Mouse (Mus musculus): ENCODE measurements around the gene Lrrc8d. TPM values are rescaled to one million over a fixed set of nuclear protein-coding genes. Genes with fewer than 3 reads are reported as not detected.
A peak's percentile ranks its signal among the peaks of the same experiment; 100 is the strongest.

Lrrc8d gene
- polyA plus RNA-seq, 1 experiment from 2014 or later = 8.3 TPM

DNA sequence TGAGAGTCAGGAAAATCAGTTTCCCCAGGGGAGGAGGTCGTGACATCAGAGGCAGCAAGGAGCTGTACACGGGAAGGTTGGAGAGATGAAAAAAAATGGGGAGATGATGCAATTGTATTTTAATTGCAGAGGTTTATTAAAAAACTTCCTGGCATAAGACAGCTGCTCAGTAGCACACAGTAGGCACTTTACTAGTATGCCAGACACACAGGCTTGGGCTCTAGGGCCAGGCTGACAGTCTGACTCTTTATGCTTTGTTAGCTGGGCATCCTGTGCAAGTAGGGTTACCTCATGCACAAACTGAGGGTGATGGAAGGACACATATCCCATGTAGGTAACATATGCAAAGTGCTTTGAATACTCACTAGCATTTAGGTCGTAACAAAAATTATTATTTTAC, 171.4 kb downstream of the Lrrc8d start:
- Histone ChIP-seq H3K9me3 (replicated peaks; ENCODE audit: control insufficient read depth, low read length) (no peaks in the 10 kb centered on the region), H3K36me3 (ENCODE audit: control insufficient read depth, insufficient read depth, low read length) (no peaks in the 10 kb centered on the region), H3K9ac (ENCODE audit: low read depth, low read length) (no peak overlapping the region), H3K4me3 (ENCODE audit: low read depth, low read length) (no peak overlapping the region), H3K27ac (ENCODE audit: low read depth, low read length) (no peak overlapping the region), H3K4me2 (no peak overlapping the region), H3K27me3 (ENCODE audit: control insufficient read depth, insufficient read depth, low read length) (0 out of 2 replicates have a peak, but pooled peaks cover 2% of the 10 kb centered on the region), H3K4me1 (ENCODE audit: control insufficient read depth, insufficient read depth, low read length) (peaks cover 4% of the 10 kb centered on the region; the same call in 1 of the 2 replicates)
- ATAC-seq (replicated peaks; ENCODE audit: insufficient number of reproducible peaks, low FRiP score, low TSS enrichment) = no peak
- 67% methylated on average over 3 of the region's 3 CpGs for WGBS (ENCODE audit: insufficient replicate concordance)

DNA sequence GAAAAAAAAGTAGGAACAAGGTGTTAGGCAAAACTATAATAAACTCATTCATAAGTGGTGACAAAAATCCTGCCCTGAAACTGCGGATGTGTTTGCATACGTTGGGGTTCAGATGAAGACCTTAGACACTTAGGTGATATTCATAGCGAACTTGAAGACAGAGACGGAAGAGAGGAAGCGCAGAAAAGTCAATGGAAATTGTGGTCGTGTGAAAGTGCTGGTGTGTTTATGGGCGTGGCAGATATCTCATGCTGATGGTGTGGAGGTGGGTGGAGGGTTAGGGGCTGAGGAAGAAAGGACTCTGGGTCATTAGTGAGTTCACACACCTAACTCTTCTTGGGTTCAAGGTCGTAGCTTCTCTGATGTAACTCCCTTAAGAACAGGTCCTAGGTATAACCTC, 172.4 kb downstream of the Lrrc8d start:
- H3K9me3 ChIP-seq (replicated peaks; ENCODE audit: control insufficient read depth, low read length) = no peaks in the 10 kb centered on the region
- no peak overlapping the region for H3K4me3 ChIP-seq (ENCODE audit: low read depth, low read length)
- 0 out of 2 replicates have a peak, but pooled peaks cover 2% of the 10 kb centered on the region for H3K27me3 ChIP-seq (ENCODE audit: control insufficient read depth, insufficient read depth, low read length)
- no peak overlapping the region for H3K9ac ChIP-seq (ENCODE audit: low read depth, low read length)
- H3K27ac ChIP-seq (ENCODE audit: low read depth, low read length) = no peak overlapping the region
- peaks cover 4% of the 10 kb centered on the region; the same call in 1 of the 2 replicates for H3K4me1 ChIP-seq (ENCODE audit: control insufficient read depth, insufficient read depth, low read length)
- no peak overlapping the region for H3K4me2 ChIP-seq
- WGBS (ENCODE audit: insufficient replicate concordance) = 78% methylated on average over 8 of the region's 8 CpGs
- H3K36me3 ChIP-seq (ENCODE audit: control insufficient read depth, insufficient read depth, low read length) = no peaks in the 10 kb centered on the region
- ATAC-seq (replicated peaks; ENCODE audit: insufficient number of reproducible peaks, low FRiP score, low TSS enrichment) = no peak

DNA sequence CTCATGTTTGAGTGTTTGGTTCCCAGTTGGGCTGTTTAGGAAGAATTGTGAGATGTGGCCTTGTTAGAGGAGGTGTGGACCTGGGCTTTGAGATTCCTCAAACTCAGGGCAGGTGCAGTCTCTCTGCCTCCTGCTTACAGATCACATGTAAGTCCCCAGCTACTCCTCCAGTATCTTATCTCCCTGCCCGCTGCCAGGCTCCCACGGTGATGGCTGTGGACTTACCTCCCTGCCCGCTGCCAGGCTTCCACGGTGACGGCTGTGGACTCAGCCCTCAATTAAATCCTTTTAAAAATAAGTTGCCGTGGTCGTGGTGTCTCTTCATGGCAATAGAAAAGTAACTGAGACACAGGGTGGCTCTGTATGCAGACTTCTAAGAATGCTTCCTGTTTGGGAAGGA, 173.1 kb downstream of the Lrrc8d start:
- no peak for ATAC-seq (replicated peaks; ENCODE audit: insufficient number of reproducible peaks, low FRiP score, low TSS enrichment)
- H3K4me1 ChIP-seq (ENCODE audit: control insufficient read depth, insufficient read depth, low read length) = peaks cover 2% of the 10 kb centered on the region
- 0 out of 2 replicates have a peak overlapping the region, but pooled peaks have one; percentile 5 for H3K9ac ChIP-seq (ENCODE audit: low read depth, low read length)
- H3K27me3 ChIP-seq (ENCODE audit: control insufficient read depth, insufficient read depth, low read length) = 0 out of 2 replicates have a peak, but pooled peaks cover 2% of the 10 kb centered on the region
- no peaks in the 10 kb centered on the region for H3K9me3 ChIP-seq (replicated peaks; ENCODE audit: control insufficient read depth, low read length)
- no peaks in the 10 kb centered on the region for H3K36me3 ChIP-seq (ENCODE audit: control insufficient read depth, insufficient read depth, low read length)
- H3K4me3 ChIP-seq (ENCODE audit: low read depth, low read length) = no peak overlapping the region
- WGBS (ENCODE audit: insufficient replicate concordance) = 48% methylated on average over 7 of the region's 7 CpGs
- H3K4me2 ChIP-seq = no peak overlapping the region
- H3K27ac ChIP-seq (ENCODE audit: low read depth, low read length) = no peak overlapping the region

DNA sequence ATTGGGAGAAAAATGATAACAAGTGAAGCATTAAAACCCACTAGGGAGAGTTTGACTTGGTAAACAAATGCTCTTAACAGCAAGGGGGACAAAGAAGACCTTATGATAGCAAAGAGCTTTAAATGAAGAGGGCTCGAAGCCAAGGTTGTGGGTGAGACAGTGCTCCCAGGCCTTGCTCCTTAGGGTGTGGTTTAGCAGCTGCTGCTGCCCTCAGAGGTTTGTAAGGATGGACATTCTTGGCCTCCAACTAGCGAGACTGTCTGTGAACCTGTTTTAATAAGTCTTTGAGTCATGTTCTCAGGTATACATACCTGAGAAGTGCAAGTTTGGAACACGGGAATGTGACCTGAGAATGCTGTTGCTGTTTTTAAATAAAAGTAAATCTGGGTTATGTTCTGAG, 174.0 kb downstream of the Lrrc8d start:
- H3K4me2 ChIP-seq = no peak overlapping the region
- no peak overlapping the region for H3K9ac ChIP-seq (ENCODE audit: low read depth, low read length)
- H3K36me3 ChIP-seq (ENCODE audit: control insufficient read depth, insufficient read depth, low read length) = no peaks in the 10 kb centered on the region
- WGBS (ENCODE audit: insufficient replicate concordance) = 74% methylated on average over 3 of the region's 3 CpGs
- ATAC-seq (replicated peaks; ENCODE audit: insufficient number of reproducible peaks, low FRiP score, low TSS enrichment) = no peak
- H3K9me3 ChIP-seq (replicated peaks; ENCODE audit: control insufficient read depth, low read length) = no peaks in the 10 kb centered on the region
- H3K27me3 ChIP-seq (ENCODE audit: control insufficient read depth, insufficient read depth, low read length) = 0 out of 2 replicates have a peak, but pooled peaks cover 2% of the 10 kb centered on the region
- peaks cover 9% of the 10 kb centered on the region for H3K4me1 ChIP-seq (ENCODE audit: control insufficient read depth, insufficient read depth, low read length)
- no peak overlapping the region for H3K4me3 ChIP-seq (ENCODE audit: low read depth, low read length)
- H3K27ac ChIP-seq (ENCODE audit: low read depth, low read length) = no peak overlapping the region

DNA sequence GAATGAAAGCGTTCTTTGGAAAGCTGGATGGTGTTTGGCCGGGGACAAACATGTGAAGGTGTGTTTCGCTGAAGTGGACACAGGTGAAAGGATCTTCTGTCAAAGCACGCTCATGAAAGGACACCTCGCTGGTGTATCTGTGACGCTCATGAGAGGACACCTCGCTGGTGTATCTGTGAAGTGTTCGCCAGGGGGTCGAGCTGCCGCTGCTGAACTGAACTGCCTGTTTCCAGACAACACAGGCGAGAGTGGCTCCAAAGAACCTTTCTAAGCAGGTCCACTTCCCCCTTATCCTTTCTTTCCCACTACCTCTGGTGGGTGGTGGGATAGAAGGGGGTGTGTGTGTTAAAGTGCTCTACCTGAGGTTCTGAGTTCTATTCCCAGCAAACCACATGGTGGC, 174.7 kb downstream of the Lrrc8d start:
- Histone ChIP-seq H3K27ac (ENCODE audit: low read depth, low read length) (no peak overlapping the region), H3K9ac (ENCODE audit: low read depth, low read length) (no peak overlapping the region), H3K9me3 (replicated peaks; ENCODE audit: control insufficient read depth, low read length) (no peaks in the 10 kb centered on the region), H3K4me2 (no peak overlapping the region), H3K4me1 (ENCODE audit: control insufficient read depth, insufficient read depth, low read length) (peaks cover 9% of the 10 kb centered on the region), H3K4me3 (ENCODE audit: low read depth, low read length) (no peak overlapping the region), H3K36me3 (ENCODE audit: control insufficient read depth, insufficient read depth, low read length) (no peaks in the 10 kb centered on the region), H3K27me3 (ENCODE audit: control insufficient read depth, insufficient read depth, low read length) (0 out of 2 replicates have a peak, but pooled peaks cover 2% of the 10 kb centered on the region)
- 91% methylated on average over 11 of the region's 11 CpGs for WGBS (ENCODE audit: insufficient replicate concordance)
- no peak for ATAC-seq (replicated peaks; ENCODE audit: insufficient number of reproducible peaks, low FRiP score, low TSS enrichment)

DNA sequence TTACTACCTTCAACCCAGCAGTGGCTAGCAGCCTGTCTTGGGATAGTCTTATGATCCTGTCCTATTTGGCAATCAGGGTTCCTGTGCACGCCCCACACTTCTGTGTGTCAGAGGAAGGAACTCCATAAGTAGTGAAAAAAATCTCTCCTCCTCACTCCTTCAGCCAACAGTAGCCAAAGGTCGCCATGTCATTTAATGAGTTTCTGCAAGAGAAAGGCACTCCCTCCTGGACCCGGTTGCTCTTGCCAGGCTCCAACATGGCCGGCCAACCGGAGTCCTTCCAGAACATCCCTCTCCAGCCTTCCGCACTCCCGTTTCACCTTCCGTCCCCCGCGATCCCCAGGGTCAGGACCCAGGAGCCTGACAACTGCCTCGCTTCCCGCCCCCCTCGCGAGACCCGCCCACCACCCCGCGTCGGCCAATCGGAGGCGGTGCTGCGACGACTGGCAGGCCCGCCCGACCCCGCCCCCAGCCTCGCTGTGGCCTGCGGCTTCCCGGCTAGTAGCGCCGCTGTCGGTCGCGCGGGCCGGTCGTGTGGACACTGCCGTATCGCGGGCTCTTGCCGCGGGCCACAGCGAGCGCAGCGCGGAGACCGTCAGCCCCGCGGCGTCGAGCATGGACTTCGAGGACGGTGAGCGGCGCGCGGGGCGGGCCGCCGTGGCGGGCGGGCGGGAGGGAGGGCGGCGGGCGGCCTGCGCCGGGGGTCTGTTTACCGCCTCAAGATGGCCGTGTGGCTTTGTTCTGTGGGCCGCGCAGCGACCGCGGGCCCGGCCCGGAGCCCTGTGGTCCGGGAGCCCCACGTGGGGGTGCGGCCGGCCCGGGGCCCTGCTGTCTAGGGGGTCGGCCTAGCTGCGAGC, 176.5 kb downstream of the Lrrc8d start, which contains the start of gene Zfp326:
TSS of gene Zfp326 (plus strand) at position 498 of the 857 bp plus-strand sequence.
- peak; percentile 96 for ATAC-seq (replicated peaks; ENCODE audit: insufficient number of reproducible peaks, low FRiP score, low TSS enrichment)
- Histone ChIP-seq H3K9me3 (replicated peaks; ENCODE audit: control insufficient read depth, low read length) (no peaks in the 10 kb centered on the region), H3K4me2 (peak within 1 kb of the TSS; percentile 74), H3K27me3 (ENCODE audit: control insufficient read depth, insufficient read depth, low read length) (no peaks in the 10 kb centered on the region), H3K27ac (ENCODE audit: low read depth, low read length) (peak within 1 kb of the TSS; percentile 89), H3K4me3 (ENCODE audit: low read depth, low read length) (peak within 1 kb of the TSS; percentile 81), H3K4me1 (ENCODE audit: control insufficient read depth, insufficient read depth, low read length) (peaks cover 13% of the 10 kb centered on the region), H3K36me3 (ENCODE audit: control insufficient read depth, insufficient read depth, low read length) (no peaks in the 10 kb centered on the region), H3K9ac (ENCODE audit: low read depth, low read length) (peak within 1 kb of the TSS; percentile 96)
- under 1% methylated on average over 50 of the region's 83 CpGs for WGBS (ENCODE audit: insufficient replicate concordance)

DNA sequence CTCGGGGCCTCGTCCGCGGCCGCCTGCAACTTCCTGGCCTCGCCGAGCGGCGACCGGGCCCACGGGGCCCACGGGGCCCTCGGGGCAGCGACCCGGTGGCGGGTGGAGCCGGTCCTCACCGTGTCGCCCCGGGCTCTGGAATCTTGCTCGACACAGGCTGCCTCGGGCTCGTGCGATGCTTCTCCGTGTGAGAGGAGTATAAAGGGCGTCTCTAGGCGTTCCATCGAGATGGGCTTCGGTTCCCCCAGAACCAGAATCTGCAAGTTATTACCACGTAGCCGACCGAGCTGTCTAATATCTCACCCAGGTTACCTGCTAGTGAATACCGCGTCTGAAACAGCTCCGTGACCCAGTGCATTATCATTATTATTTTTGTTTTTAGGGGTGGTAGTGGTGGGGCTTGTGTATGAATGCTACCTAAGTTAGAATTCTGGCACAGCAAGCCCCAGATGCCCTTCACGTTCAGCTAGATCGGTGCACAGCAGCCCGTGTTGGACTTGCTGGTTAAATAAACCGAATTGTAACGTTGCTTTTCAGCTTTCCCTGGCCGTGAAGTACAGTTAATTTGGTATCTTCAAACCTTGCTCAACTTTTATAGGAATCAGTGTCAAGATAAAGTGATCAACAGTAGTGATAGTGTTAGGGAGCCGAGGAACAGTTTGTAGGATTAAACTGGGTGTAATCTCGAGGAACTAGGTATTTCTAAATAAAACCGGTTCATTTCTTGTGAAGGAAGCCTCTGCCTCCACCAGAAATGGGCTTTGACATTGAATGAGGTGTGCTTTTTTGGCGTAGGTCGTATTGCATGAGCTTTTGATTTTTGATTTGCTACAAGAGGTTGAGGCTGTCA, 177.4 kb downstream of the Lrrc8d start:
- ATAC-seq (replicated peaks; ENCODE audit: insufficient number of reproducible peaks, low FRiP score, low TSS enrichment) = no peak; the same call in 1 of the 2 replicates
- Histone ChIP-seq H3K4me1 (ENCODE audit: control insufficient read depth, insufficient read depth, low read length) (peaks cover 18% of the 10 kb centered on the region), H3K36me3 (ENCODE audit: control insufficient read depth, insufficient read depth, low read length) (no peaks in the 10 kb centered on the region)

More for the DNA sequence above, 177.4 kb downstream of the Lrrc8d start:
- Histone ChIP-seq H3K27me3 (ENCODE audit: control insufficient read depth, insufficient read depth, low read length) (no peaks in the 10 kb centered on the region), H3K27ac (ENCODE audit: low read depth, low read length) (peak overlapping the region; percentile 89), H3K9me3 (replicated peaks; ENCODE audit: control insufficient read depth, low read length) (no peaks in the 10 kb centered on the region), H3K9ac (ENCODE audit: low read depth, low read length) (peak overlapping the region; percentile 96), H3K4me3 (ENCODE audit: low read depth, low read length) (peak overlapping the region; percentile 81), H3K4me2 (peak overlapping the region; percentile 74)
- WGBS (ENCODE audit: insufficient replicate concordance) = 1% methylated on average over 46 of the region's 46 CpGs
